Mouse (Mus musculus): ENCODE data around the gene Arhgap17. TPM values are rescaled to one million over a fixed set of nuclear protein-coding genes. Genes with fewer than 3 reads are reported as not detected.

The Arhgap17 gene
- polyA plus RNA-seq, 1 experiment from 2014 or later, result 22.6 TPM

DNA sequence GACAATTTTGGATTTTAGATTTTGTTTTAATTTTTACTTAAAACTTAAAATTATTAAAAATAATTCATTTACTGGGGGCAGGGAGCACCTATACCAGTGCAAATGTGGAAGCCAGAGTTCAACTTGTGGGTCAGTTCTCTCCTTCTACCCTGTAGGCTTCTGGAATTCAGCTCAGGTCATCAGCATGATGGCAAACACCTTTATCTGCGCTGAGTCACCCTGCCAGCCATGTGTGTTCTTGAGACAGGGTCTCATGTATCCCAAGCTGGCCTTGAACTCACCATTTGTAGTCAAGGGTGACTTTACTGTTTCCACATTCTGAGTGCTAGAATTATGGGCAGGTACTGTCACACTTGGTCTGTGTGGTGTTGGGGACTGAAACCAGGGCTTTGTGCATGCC, 45.6 kb downstream of the Arhgap17 start:
- 90% methylated on average over 1 of the region's 1 CpGs for WGBS
- Histone ChIP-seq H3K9me3 (no peaks in the 10 kb centered on the region), H3K4me3 (replicated peaks) (no peak overlapping the region), H3K36me3 (replicated peaks) (peaks cover 54% of the 10 kb centered on the region), H3K27ac (no peak overlapping the region), H3K27me3 (no peaks in the 10 kb centered on the region), H3K4me2 (no peak overlapping the region), H3K9ac (no peak overlapping the region), H3K4me1 (0 out of 2 replicates have a peak, but pooled peaks cover 2% of the 10 kb centered on the region)
- no peak for ATAC-seq (ENCODE audit: low FRiP score)

DNA sequence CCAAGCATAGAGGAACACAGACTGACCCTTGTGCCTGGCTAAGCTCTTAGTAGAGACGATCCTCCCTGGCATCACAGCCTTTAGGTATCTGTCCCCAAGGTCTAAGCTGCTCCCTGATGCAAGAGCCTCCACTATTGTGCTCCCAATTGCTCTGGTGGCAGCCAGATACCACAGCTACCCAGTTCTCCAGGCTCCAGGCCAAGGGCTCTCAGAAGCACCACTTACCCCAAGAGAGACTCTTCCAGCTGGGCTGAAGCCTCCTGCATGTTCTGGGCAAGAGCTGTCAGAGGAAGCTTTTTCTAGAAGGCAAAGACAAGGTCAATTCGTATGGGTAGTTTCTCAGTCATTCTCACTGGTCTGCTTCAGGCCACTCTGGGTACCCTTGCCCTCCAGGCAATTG, 46.3 kb downstream of the Arhgap17 start:
- no peak for ATAC-seq (ENCODE audit: low FRiP score)
- Histone ChIP-seq H3K4me2 (no peak overlapping the region), H3K27ac (no peak overlapping the region), H3K27me3 (no peaks in the 10 kb centered on the region), H3K4me1 (0 out of 2 replicates have a peak, but pooled peaks cover 2% of the 10 kb centered on the region), H3K4me3 (replicated peaks) (no peak overlapping the region), H3K36me3 (replicated peaks) (peaks cover 61% of the 10 kb centered on the region), H3K9ac (no peak overlapping the region), H3K9me3 (no peaks in the 10 kb centered on the region)
- WGBS, result 85% methylated on average over 2 of the region's 2 CpGs

- H3K9ac ChIP-seq, result no peak overlapping the region
- H3K36me3 ChIP-seq (replicated peaks), result peaks cover 69% of the 10 kb centered on the region
- no peak overlapping the region for H3K4me3 ChIP-seq (replicated peaks)
- H3K27me3 ChIP-seq, result no peaks in the 10 kb centered on the region
- ATAC-seq (ENCODE audit: low FRiP score), result no peak
- WGBS, result 90% methylated on average over 13 of the region's 13 CpGs
- no peak overlapping the region for H3K27ac ChIP-seq
- H3K9me3 ChIP-seq, result no peaks in the 10 kb centered on the region
- no peak overlapping the region for H3K4me2 ChIP-seq
- 0 out of 2 replicates have a peak, but pooled peaks cover 2% of the 10 kb centered on the region for H3K4me1 ChIP-seq
These were observed 47.1 kb downstream of the Arhgap17 start for GRCm38 (mm10) chr7:123322452-123323121.

GRCm38 (mm10) chr7:123312738-123313137, 57.0 kb downstream of the Arhgap17 start:
- Histone ChIP-seq H3K27me3 (no peaks in the 10 kb centered on the region), H3K4me3 (replicated peaks) (no peak overlapping the region), H3K27ac (no peak overlapping the region), H3K9ac (no peak overlapping the region), H3K4me2 (no peak overlapping the region), H3K36me3 (replicated peaks) (peaks cover 69% of the 10 kb centered on the region), H3K9me3 (no peaks in the 10 kb centered on the region), H3K4me1 (no peaks in the 10 kb centered on the region)
- WGBS, result 84% methylated on average over 3 of the region's 3 CpGs
- no peak for ATAC-seq (ENCODE audit: low FRiP score)

DNA sequence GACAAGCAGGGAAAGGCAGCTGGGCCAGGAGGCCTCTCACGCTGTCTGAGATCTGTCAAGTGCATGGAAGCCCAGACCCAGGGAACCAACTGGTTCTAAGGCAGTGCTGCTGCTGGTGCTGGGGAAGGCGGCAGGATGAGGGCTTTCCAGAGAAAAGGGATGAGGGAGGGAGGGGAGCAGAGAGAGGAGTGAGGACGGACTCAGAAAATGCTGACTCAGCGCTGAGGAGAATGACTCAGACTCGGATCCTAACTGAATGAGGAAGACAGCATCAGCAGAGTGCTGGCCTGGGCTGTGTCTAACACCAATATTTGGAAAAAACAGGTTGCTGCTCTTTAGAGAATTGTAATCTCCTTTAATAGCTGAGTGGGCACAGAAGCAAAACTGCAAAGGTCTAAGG, 57.9 kb downstream of the Arhgap17 start:
- no peak overlapping the region for H3K4me3 ChIP-seq (replicated peaks)
- ATAC-seq (ENCODE audit: low FRiP score), result no peak
- H3K27me3 ChIP-seq, result no peaks in the 10 kb centered on the region
- WGBS, result 66% methylated on average over 5 of the region's 5 CpGs
- H3K9me3 ChIP-seq, result no peaks in the 10 kb centered on the region
- no peaks in the 10 kb centered on the region for H3K4me1 ChIP-seq
- H3K4me2 ChIP-seq, result no peak overlapping the region
- H3K9ac ChIP-seq, result no peak overlapping the region
- H3K27ac ChIP-seq, result no peak overlapping the region
- peaks cover 70% of the 10 kb centered on the region for H3K36me3 ChIP-seq (replicated peaks)

- no peak overlapping the region for H3K9ac ChIP-seq
- no peaks in the 10 kb centered on the region for H3K9me3 ChIP-seq
- no peaks in the 10 kb centered on the region for H3K27me3 ChIP-seq
- no peak overlapping the region for H3K4me2 ChIP-seq
- peaks cover 75% of the 10 kb centered on the region for H3K36me3 ChIP-seq (replicated peaks)
- no peaks in the 10 kb centered on the region for H3K4me1 ChIP-seq
- 87% methylated on average over 4 of the region's 4 CpGs for WGBS
- no peak for ATAC-seq (ENCODE audit: low FRiP score)
- no peak overlapping the region for H3K27ac ChIP-seq
- no peak overlapping the region for H3K4me3 ChIP-seq (replicated peaks)
These were observed 61.7 kb downstream of the Arhgap17 start for GRCm38 (mm10) chr7:123307887-123308558.

DNA sequence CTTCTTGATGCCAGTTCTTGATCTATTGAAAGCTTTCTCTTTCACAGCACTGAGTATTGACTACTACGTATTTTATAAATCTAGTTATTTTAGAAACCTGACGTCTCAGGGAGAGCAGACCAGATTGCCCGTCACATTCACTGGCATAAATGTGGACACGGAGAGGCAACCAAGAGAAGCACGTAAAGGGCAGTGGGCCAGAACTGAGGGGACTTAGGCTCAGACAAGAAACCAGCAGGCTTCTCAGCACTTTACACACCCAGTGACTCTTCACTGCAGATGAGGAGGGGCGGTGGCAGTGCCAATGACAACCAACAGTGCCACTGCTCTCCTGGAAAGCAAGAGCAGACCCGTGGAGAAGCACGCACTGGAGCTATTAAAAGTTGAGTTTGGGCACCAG, 62.5 kb downstream of the Arhgap17 start:
- WGBS, result 95% methylated on average over 8 of the region's 8 CpGs
- peaks cover 68% of the 10 kb centered on the region for H3K36me3 ChIP-seq (replicated peaks)
- no peaks in the 10 kb centered on the region for H3K27me3 ChIP-seq
- no peaks in the 10 kb centered on the region for H3K9me3 ChIP-seq
- H3K4me3 ChIP-seq (replicated peaks), result no peak overlapping the region
- ATAC-seq (ENCODE audit: low FRiP score), result no peak
- H3K4me1 ChIP-seq, result no peaks in the 10 kb centered on the region
- no peak overlapping the region for H3K9ac ChIP-seq
- H3K4me2 ChIP-seq, result no peak overlapping the region
- no peak overlapping the region for H3K27ac ChIP-seq

GRCm38 (mm10) chr7:123305397-123305796, 64.3 kb downstream of the Arhgap17 start:
- no peaks in the 10 kb centered on the region for H3K4me1 ChIP-seq
- H3K36me3 ChIP-seq (replicated peaks), result peaks cover 57% of the 10 kb centered on the region
- H3K4me3 ChIP-seq (replicated peaks), result no peak overlapping the region
- no peak for ATAC-seq (ENCODE audit: low FRiP score)
- H3K27me3 ChIP-seq, result no peaks in the 10 kb centered on the region
- H3K4me2 ChIP-seq, result no peak overlapping the region
- 83% methylated on average over 2 of the region's 2 CpGs for WGBS
- no peak overlapping the region for H3K9ac ChIP-seq
- no peak overlapping the region for H3K27ac ChIP-seq
- H3K9me3 ChIP-seq, result no peaks in the 10 kb centered on the region

GRCm38 (mm10) chr7:123300258-123300657, 69.5 kb downstream of the Arhgap17 start:
- H3K27ac ChIP-seq, result no peak overlapping the region
- H3K27me3 ChIP-seq, result no peaks in the 10 kb centered on the region
- H3K4me3 ChIP-seq (replicated peaks), result no peak overlapping the region
- H3K4me1 ChIP-seq, result no peaks in the 10 kb centered on the region
- no peak overlapping the region for H3K9ac ChIP-seq
- H3K9me3 ChIP-seq, result no peaks in the 10 kb centered on the region
- ATAC-seq (ENCODE audit: low FRiP score), result no peak
- H3K4me2 ChIP-seq, result no peak overlapping the region
- WGBS, result 85% methylated on average over 3 of the region's 3 CpGs
- peaks cover 67% of the 10 kb centered on the region for H3K36me3 ChIP-seq (replicated peaks)

- no peak overlapping the region for H3K4me3 ChIP-seq (replicated peaks)
- H3K4me1 ChIP-seq, result no peaks in the 10 kb centered on the region
- no peaks in the 10 kb centered on the region for H3K9me3 ChIP-seq
- H3K4me2 ChIP-seq, result no peak overlapping the region
- H3K9ac ChIP-seq, result no peak overlapping the region
- no peak overlapping the region for H3K27ac ChIP-seq
- ATAC-seq (ENCODE audit: low FRiP score), result no peak
- H3K27me3 ChIP-seq, result no peaks in the 10 kb centered on the region
- 75% methylated on average over 3 of the region's 3 CpGs for WGBS
- peaks cover 71% of the 10 kb centered on the region for H3K36me3 ChIP-seq (replicated peaks)
These were observed 71.5 kb downstream of the Arhgap17 start for GRCm38 (mm10) chr7:123298225-123298624.

DNA sequence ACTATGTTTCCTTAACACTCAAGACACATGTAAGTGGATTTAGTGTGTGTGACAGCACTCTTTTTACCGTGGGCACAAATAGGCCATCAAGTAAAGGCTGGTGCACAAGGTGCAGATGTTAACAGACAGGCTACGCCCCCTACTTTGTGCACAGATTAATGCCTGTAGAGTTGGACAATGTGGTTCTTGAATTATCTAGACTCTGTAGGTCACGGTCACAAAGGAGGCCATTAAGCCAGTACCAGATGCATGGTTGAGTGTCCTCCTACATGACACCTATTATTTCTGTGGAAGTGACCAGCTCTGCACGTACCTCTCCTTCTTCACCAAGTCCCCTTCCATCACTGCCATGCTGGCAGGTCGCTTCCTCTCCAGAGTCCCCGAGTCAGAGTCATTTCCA, 73.6 kb downstream of the Arhgap17 start:
- Histone ChIP-seq H3K4me2 (no peak overlapping the region), H3K27me3 (no peaks in the 10 kb centered on the region), H3K4me3 (replicated peaks) (no peak overlapping the region), H3K27ac (no peak overlapping the region), H3K4me1 (no peaks in the 10 kb centered on the region), H3K9me3 (no peaks in the 10 kb centered on the region), H3K9ac (no peak overlapping the region), H3K36me3 (replicated peaks) (peaks cover 84% of the 10 kb centered on the region)
- no peak for ATAC-seq (ENCODE audit: low FRiP score)
- WGBS, result 76% methylated on average over 6 of the region's 6 CpGs

GRCm38 (mm10) chr7:123295423-123295822, 74.3 kb downstream of the Arhgap17 start:
- Histone ChIP-seq H3K9me3 (no peaks in the 10 kb centered on the region), H3K9ac (no peak overlapping the region), H3K4me3 (replicated peaks) (no peak overlapping the region), H3K27me3 (no peaks in the 10 kb centered on the region), H3K4me2 (no peak overlapping the region), H3K4me1 (no peaks in the 10 kb centered on the region), H3K36me3 (replicated peaks) (peaks cover 88% of the 10 kb centered on the region), H3K27ac (no peak overlapping the region)
- no peak for ATAC-seq (ENCODE audit: low FRiP score)
- WGBS, result 85% methylated on average over 7 of the region's 7 CpGs

DNA sequence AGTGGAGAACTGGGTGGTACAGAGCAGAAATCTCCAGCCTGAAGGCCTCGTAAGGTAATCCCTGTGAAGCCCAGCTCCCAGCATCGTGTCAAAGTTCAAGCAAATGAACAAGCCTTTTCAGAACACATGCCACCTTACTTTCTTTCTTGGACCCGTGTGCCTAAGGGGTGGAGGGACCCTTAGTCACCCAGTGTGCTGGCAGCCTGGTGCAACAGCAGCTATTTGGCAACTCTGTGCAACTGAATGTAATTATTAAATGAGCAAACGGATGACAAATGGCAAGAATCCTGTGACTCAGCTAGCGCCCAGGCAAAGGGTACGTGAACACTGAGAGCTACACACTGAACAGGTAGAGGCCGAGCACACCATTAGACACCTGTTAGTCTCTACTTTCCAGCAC, 75.8 kb downstream of the Arhgap17 start:
- ATAC-seq (ENCODE audit: low FRiP score), result no peak
- H3K4me1 ChIP-seq, result no peaks in the 10 kb centered on the region
- WGBS, result 93% methylated on average over 7 of the region's 7 CpGs
- no peak overlapping the region for H3K4me2 ChIP-seq
- H3K27me3 ChIP-seq, result no peaks in the 10 kb centered on the region
- H3K9me3 ChIP-seq, result no peaks in the 10 kb centered on the region
- no peak overlapping the region for H3K27ac ChIP-seq
- peaks cover 87% of the 10 kb centered on the region for H3K36me3 ChIP-seq (replicated peaks)
- H3K4me3 ChIP-seq (replicated peaks), result no peak overlapping the region
- no peak overlapping the region for H3K9ac ChIP-seq

All from forebrain, embryonic 12.5 days (tissue).